14 mouse cellular contexts compared by ENCODE assay signal in genomic region chr9:27302291-27302690, GRCm38 (mm10). TPM values are rescaled to one million over a fixed set of nuclear protein-coding genes. Genes with fewer than 3 reads are reported as not detected.
DNase-seq lines count a peak whose midpoint lies in the region; ATAC-seq and TF ChIP-seq lines count a peak whose summit lies in the region.
"Had no signal": no experiment of that assay in that cellular context is flagged by ENCODE, and none has a peak within 500 bp of the region (broad histone marks: within the 10 kb centered on the region; RNA-seq: fewer than 3 reads in every experiment).

No protein-coding gene starts in this region.

- no peak for TF ChIP-seq CTCF in olfactory bulb, adult 2 months (IDR thresholded peaks at IDR 0.05; ENCODE audit: insufficient read depth, low read depth, low read length)

- H3K4me1 ChIP-seq in midbrain, embryonic 11.5 days (ENCODE audit: control insufficient read depth, insufficient read depth, low read length), result peaks cover 22% of the 10 kb centered on the region
- H3K4me1 ChIP-seq in midbrain, embryonic 10.5 days, result peaks cover 81% of the 10 kb centered on the region
- H3K4me1 ChIP-seq in hindbrain, embryonic 16.5 days (ENCODE audit: control insufficient read depth, insufficient read depth, low read depth, low read length), result peaks cover 60% of the 10 kb centered on the region
- H3K4me1 ChIP-seq in olfactory bulb, adult 2 months (ENCODE audit: control insufficient read depth, insufficient read depth, low read length), result peaks cover 58% of the 10 kb centered on the region

- H3K9me3 ChIP-seq in midbrain, embryonic 11.5 days (ENCODE audit: control insufficient read depth, low read length), result no peaks in the 10 kb centered on the region
- H3K9me3 ChIP-seq in midbrain, embryonic 10.5 days (replicated peaks), result no peaks in the 10 kb centered on the region
- H3K9me3 ChIP-seq in hindbrain, embryonic 16.5 days (ENCODE audit: control insufficient read depth, low read length), result no peaks in the 10 kb centered on the region
- H3K9me3 ChIP-seq: heart, embryonic 15.5 days; kidney, embryonic 15.5 days had no signal

- H3K9ac ChIP-seq in midbrain, embryonic 11.5 days (ENCODE audit: low read length), result no peak overlapping the region
- peak overlapping the region; percentile 41; the same call in 1 of the 2 replicates for H3K9ac ChIP-seq in hindbrain, embryonic 16.5 days (ENCODE audit: low read depth, low read length)
- H3K9ac ChIP-seq: heart, embryonic 15.5 days; kidney, embryonic 15.5 days; liver, embryonic 14.5 days had no signal

- H3K4me3 ChIP-seq in midbrain, embryonic 11.5 days (ENCODE audit: low read depth, low read length), result no peak overlapping the region
- H3K4me3 ChIP-seq in midbrain, embryonic 10.5 days, result no peak overlapping the region
- H3K4me3 ChIP-seq in hindbrain, embryonic 16.5 days (ENCODE audit: low read length), result peak overlapping the region; percentile 89
- peak overlapping the region; percentile 20 for H3K4me3 ChIP-seq in olfactory bulb, adult 2 months (ENCODE audit: insufficient read depth, low read depth, low read length)
- H3K4me3 ChIP-seq: heart, embryonic 15.5 days; kidney, embryonic 15.5 days had no signal

- 70% methylated on average over 5 of the region's 5 CpGs for WGBS in midbrain, embryonic 11.5 days
- WGBS in midbrain, embryonic 10.5 days, result 62% methylated on average over 5 of the region's 5 CpGs
- WGBS in hindbrain, embryonic 16.5 days, result 54% methylated on average over 5 of the region's 5 CpGs
- WGBS in olfactory bulb, adult 2 months, result 44% methylated on average over 5 of the region's 5 CpGs

- no peaks in the 10 kb centered on the region for H3K36me3 ChIP-seq in midbrain, embryonic 11.5 days (ENCODE audit: control insufficient read depth, insufficient read depth, low read length)
- no peaks in the 10 kb centered on the region for H3K36me3 ChIP-seq in midbrain, embryonic 10.5 days
- H3K36me3 ChIP-seq in hindbrain, embryonic 16.5 days (ENCODE audit: control insufficient read depth, insufficient read depth, low read length), result no peaks in the 10 kb centered on the region
- H3K36me3 ChIP-seq: heart, embryonic 15.5 days; kidney, embryonic 15.5 days had no signal

- ATAC-seq in midbrain, embryonic 11.5 days (ENCODE audit: low FRiP score), result no peak
- ATAC-seq in hindbrain, embryonic 16.5 days, result no peak
- ATAC-seq: Patski had no signal

- TF ChIP-seq POLR2A in olfactory bulb, adult 2 months (IDR thresholded peaks at IDR 0.05; ENCODE audit: insufficient read depth, low read depth, low read length), result no peak

- DNase-seq in midbrain, embryonic 11.5 days (ENCODE audit: low spot score, missing footprints), result peak; percentile 6
- DNase-seq in midbrain, embryonic 10.5 days (ENCODE audit: low spot score), result no peak
- DNase-seq in cerebellum, adult 9-11 months, result peak; percentile 62
- no peak for DNase-seq in embryo, embryonic 9.5 days (ENCODE audit: extremely low spot score)
- no peak for DNase-seq in urinary bladder, postnatal 4 days (ENCODE audit: low spot score in 2 of 2)
- DNase-seq: left cerebral cortex, postnatal 4 days; lung, postnatal 10 days; thymus, adult 18-20 months had no signal

- H3K27me3 ChIP-seq in midbrain, embryonic 11.5 days (ENCODE audit: control insufficient read depth, insufficient read depth, low read length), result peaks cover 11% of the 10 kb centered on the region
- peaks cover 36% of the 10 kb centered on the region for H3K27me3 ChIP-seq in midbrain, embryonic 10.5 days (ENCODE audit: low read depth, poor library complexity, severe bottlenecking)
- H3K27me3 ChIP-seq in hindbrain, embryonic 16.5 days (replicated peaks; ENCODE audit: control insufficient read depth, insufficient read depth, low read length), result no peaks in the 10 kb centered on the region

- no peak overlapping the region for H3K4me2 ChIP-seq in midbrain, embryonic 11.5 days
- peak overlapping the region; percentile 77 for H3K4me2 ChIP-seq in hindbrain, embryonic 16.5 days (ENCODE audit: low read length)
- H3K4me2 ChIP-seq: heart, embryonic 15.5 days; kidney, embryonic 15.5 days had no signal

- no peak overlapping the region for H3K27ac ChIP-seq in midbrain, embryonic 11.5 days (ENCODE audit: low read depth, low read length)
- H3K27ac ChIP-seq in midbrain, embryonic 10.5 days (replicated peaks), result no peak overlapping the region
- H3K27ac ChIP-seq in hindbrain, embryonic 16.5 days (ENCODE audit: low read depth, low read length), result no peak overlapping the region
- H3K27ac ChIP-seq in olfactory bulb, adult 2 months (ENCODE audit: insufficient read depth, low read depth, low read length), result no peak overlapping the region
- H3K27ac ChIP-seq: heart, embryonic 15.5 days; kidney, embryonic 15.5 days; liver, embryonic 14.5 days had no signal

RNA-seq across cellular contexts. Expression of gene Igsf9b, which starts 3.3 kb away (rescaled TPM):
- polyA plus RNA-seq in midbrain, embryonic 11.5 days (2014; fragmentation: Nextera tagmentation; extraction: Ambion mirVana), result 4.2 and 5.2 TPM in 2 replicates
- polyA plus RNA-seq in midbrain, embryonic 10.5 days (2016; fragmentation: Nextera tagmentation; extraction: Ambion mirVana), result 5.5 and 6.0 TPM in 2 replicates
- polyA plus RNA-seq in hindbrain, embryonic 16.5 days (2015; fragmentation: Nextera tagmentation; extraction: Ambion mirVana), result 25.6 and 26.8 TPM in 2 replicates
- polyA plus RNA-seq in olfactory bulb, adult 2 months (2012; ENCODE audit: insufficient read depth, insufficient read length, low replicate concordance, missing spikeins), result not detected in 2 replicates

Comparison
In these comparisons a context has a peak if more than half of its experiments do, and no peak if none do; other contexts are left out.
1. DNase-seq: peak in midbrain, embryonic 11.5 days (single experiment) and cerebellum, adult 9-11 months (single experiment); none in midbrain, embryonic 10.5 days (single experiment), embryo, embryonic 9.5 days (single experiment) and urinary bladder, postnatal 4 days (0 of 2).
2. H3K4me3 ChIP-seq: peak in hindbrain, embryonic 16.5 days (single experiment) and olfactory bulb, adult 2 months (single experiment); none in midbrain, embryonic 11.5 days (single experiment) and midbrain, embryonic 10.5 days (single experiment).